Mouse (Mus musculus) liver (tissue): ENCODE results near the gene Ifnz.
"Not testable (repeated sequence)": the region's sequence is repeated elsewhere in the genome, so short reads cannot be mapped to it uniquely, and the experiment has no call there.

Source experiments
- DNase-seq: peaks from one replicate; pipeline ENCODE4 v3.0.0-alpha.2; 2020; ENCODE audit warnings: mixed read lengths

Ifnz gene

DNA sequence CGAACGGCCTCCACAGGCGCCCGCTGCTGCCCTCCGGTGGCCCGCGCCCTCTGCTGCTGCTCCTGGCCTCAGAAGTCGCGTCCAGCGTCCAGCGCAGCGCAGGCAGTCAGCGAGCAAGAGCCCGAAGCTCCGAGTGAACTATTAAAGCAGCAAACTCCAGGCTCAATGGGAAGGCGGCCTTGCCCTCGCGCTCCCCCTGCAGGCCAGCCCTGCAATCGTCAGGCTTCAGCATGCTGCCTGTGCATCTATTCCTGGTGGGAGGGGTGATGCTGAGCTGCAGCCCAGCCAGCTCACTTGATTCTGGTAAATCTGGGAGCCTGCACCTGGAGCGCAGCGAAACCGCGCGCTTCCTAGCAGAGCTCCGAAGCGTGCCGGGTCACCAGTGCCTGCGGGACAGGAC lies 6.5 kb downstream of the Ifnz start, which contains the start of gene Gm13277:
Gm13277 (plus strand) TSS at position 231 of the 400 bp plus-strand sequence.
- DNase-seq: not testable (repeated sequence)

- not testable (repeated sequence) for DNase-seq
These were observed 9.3 kb downstream of the Ifnz start, which contains the start of gene Gm13278 for GRCm38 (mm10) chr4:88791250-88791649. Gene Gm13278, plus strand, starts transcription at chr4:88791550.

DNA sequence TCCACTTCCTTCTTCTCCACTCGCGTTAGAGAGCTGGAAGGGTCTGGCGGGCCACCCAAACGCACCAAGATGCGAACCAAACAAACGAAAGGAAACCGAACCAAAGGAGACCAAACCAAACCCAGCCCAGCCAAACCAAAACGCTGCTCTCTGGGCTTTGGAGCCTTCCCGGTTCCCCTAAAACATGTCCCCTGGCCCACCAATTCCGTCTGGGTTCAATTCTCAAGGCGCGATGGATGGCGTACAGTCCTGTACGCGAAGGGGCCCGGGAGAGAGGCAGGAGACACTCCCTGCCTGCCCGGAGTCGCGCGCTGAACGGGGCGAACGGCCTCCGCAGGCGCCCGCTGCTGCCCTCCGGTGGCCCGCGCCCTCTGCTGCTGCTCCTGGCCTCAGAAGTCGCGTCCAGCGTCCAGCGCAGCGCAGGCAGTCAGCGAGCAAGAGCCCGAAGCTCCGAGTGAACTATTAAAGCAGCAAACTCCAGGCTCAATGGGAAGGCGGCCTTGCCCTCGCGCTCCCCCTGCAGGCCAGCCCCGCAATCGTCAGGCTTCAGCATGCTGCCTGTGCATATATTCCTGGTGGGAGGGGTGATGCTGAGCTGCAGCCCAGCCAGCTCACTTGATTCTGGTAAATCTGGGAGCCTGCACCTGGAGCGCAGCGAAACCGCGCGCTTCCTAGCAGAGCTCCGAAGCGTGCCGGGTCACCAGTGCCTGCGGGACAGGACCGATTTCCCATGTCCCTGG lies 12.2 kb downstream of the Ifnz start, which contains the start of gene Gm13275:
Gm13275 (plus strand) TSS at position 552 of the 740 bp plus-strand sequence.
- not testable (repeated sequence) for DNase-seq

GRCm38 (mm10) chr4:88797097-88797496 lies 15.2 kb downstream of the Ifnz start, which contains the start of gene Gm13279:
Gene Gm13279, plus strand, starts transcription at chr4:88797397.
- DNase-seq: not testable (repeated sequence)

DNA sequence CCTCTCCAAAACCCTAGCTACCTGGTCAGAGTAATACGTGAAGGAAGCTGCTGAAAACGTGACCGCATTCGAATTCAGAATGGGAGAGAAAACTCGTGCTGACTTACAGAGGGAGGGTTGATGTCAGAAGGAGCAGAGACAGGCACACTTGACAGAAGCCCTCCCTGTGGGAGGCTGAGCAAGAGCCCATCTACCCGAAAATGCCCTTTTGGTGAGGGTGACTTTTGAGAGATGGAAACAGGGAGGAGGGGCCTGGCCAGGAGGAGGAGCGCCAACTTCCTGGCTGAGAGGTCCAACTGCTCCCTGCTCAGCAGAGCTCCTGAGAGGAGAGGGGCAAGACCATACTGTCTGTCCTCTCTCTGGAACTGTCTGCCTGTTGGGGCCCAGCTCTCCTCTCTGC lies 17.4 kb downstream of the Ifnz start, which contains the start of gene Gm13285:
Gm13285 (plus strand) TSS at position 301 of the 400 bp plus-strand sequence.
- DNase-seq: not testable (repeated sequence)

DNA sequence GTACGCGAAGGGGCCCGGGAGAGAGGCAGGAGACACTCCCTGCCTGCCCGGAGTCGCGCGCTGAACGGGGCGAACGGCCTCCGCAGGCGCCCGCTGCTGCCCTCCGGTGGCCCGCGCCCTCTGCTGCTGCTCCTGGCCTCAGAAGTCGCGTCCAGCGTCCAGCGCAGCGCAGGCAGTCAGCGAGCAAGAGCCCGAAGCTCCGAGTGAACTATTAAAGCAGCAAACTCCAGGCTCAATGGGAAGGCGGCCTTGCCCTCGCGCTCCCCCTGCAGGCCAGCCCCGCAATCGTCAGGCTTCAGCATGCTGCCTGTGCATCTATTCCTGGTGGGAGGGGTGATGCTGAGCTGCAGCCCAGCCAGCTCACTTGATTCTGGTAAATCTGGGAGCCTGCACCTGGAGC lies 21.0 kb downstream of the Ifnz start, which contains the start of gene Gm13287:
Gm13287 (plus strand) TSS at position 301 of the 400 bp plus-strand sequence.
- not testable (repeated sequence) for DNase-seq

DNA sequence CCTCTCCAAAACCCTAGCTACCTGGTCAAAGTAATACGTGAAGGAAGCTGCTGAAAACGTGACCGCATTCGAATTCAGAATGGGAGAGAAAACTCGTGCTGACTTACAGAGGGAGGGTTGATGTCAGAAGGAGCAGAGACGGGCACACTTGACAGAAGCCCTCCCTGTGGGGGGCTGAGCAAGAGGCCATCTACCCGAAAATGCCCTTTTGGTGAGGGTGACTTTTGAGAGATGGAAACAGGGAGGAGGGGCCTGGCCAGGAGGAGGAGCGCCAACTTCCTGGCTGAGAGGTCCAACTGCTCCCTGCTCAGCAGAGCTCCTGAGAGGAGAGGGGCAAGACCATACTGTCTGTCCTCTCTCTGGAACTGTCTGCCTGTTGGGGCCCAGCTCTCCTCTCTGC lies 23.3 kb downstream of the Ifnz start, which contains the start of gene Gm13288:
Gm13288 (plus strand) TSS at position 301 of the 400 bp plus-strand sequence.
- not testable (repeated sequence) for DNase-seq

GRCm38 (mm10) chr4:88805761-88806160 lies 23.8 kb downstream of the Ifnz start:
- DNase-seq: not testable (repeated sequence)

GRCm38 (mm10) chr4:88815928-88816327 lies 34.0 kb downstream of the Ifnz start, which contains the start of gene Ifna7:
Gene Ifna7, plus strand, starts transcription at chr4:88816228.
- DNase-seq: no peak

DNA sequence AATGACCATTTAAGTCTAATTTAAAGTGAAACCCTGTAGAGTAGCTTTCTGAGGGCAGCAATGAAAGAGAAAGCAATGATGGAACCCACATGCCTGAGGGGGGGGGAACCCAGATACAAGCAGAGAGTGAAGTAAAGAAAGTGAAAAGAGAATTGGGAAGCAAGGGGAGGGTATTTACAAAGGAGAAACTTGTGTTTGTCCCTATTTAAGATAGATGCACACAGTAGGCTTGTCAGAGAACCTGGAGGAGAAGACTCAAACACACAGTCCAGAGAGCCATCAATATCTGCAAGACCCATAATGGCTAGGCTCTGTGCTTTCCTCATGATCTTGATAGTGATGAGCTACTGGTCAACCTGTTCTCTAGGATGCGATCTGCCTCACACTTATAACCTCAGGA lies 37.7 kb downstream of the Ifnz start, which contains the start of gene Ifna11:
Ifna11 (plus strand) TSS at position 301 of the 400 bp plus-strand sequence.
- no peak for DNase-seq

- no peak for DNase-seq
These were observed 41.1 kb downstream of the Ifnz start for GRCm38 (mm10) chr4:88822995-88823394.

DNA sequence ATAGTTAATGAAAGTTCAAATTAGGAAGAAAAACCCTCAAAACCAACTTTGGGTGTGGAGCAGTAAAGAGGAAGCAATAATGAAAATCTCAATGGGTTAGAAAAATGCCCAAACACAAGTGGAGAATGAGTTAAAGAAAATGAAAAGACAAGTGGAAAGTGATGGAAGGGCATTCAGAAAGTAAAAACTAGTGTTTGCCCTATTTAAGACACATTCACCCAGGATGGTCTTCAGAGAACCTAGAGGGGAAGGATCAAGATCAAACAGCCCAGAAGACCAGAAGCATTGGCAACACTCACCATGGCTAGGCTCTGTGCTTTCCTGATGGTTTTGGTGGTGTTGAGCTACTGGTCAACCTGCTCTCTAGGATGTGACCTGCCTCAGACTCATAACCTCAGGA lies 45.2 kb downstream of the Ifnz start, which contains the start of gene Ifna6:
Ifna6 (plus strand) TSS at position 301 of the 400 bp plus-strand sequence.
- DNase-seq: not testable (repeated sequence)

- DNase-seq: no peak
These were observed 48.6 kb downstream of the Ifnz start for GRCm38 (mm10) chr4:88830523-88830922.
